Mouse (Mus musculus) liver, embryonic 15.5 days (tissue): ENCODE data around the gene Hnrnpm. TPM values are rescaled to one million over a fixed set of nuclear protein-coding genes. Genes with fewer than 3 reads are reported as not detected.
"Not testable (repeated sequence)": the region's sequence is repeated elsewhere in the genome, so short reads cannot be mapped to it uniquely, and the experiment has no call there.

Experiments
- ATAC-seq: fragments of 200-750 bp; cut with Nextera tagmentation; 2 replicates; pipeline ENCODE4 v1.8.0; 2017; ENCODE audit warnings: moderate number of reproducible peaks, mild to moderate bottlenecking, moderate library complexity; ENCODE audit not compliant: insufficient read depth
- H3K27ac ChIP-seq: fragments of 300-500 bp; sonication (generic); replicated peaks from 2 replicates; pipeline ENCODE4 v1.5.1; 2015; ENCODE audit warnings: mild to moderate bottlenecking, inconsistent platforms
- H3K27me3 ChIP-seq: fragments of 300-500 bp; sonication (generic); 2 replicates; pipeline ENCODE4 v1.6.1; 2015; ENCODE audit warnings: mild to moderate bottlenecking, inconsistent platforms
- H3K36me3 ChIP-seq: fragments of 300-500 bp; sonication (generic); replicated peaks from 2 replicates; pipeline ENCODE4 v1.6.1; 2015; ENCODE audit warnings: moderate library complexity, mild to moderate bottlenecking, inconsistent platforms
- H3K4me1 ChIP-seq: fragments of 300-500 bp; sonication (generic); replicated peaks from 2 replicates; pipeline ENCODE4 v1.6.1; 2015; ENCODE audit warnings: inconsistent platforms
- H3K4me2 ChIP-seq: fragments of 300-500 bp; sonication (generic); 2 replicates; pipeline ENCODE4 v1.6.1; 2015; ENCODE audit warnings: moderate library complexity, mild to moderate bottlenecking, inconsistent platforms
- H3K4me3 ChIP-seq: fragments of 300-500 bp; sonication (generic); replicated peaks from 2 replicates; pipeline ENCODE4 v1.5.1; 2015; ENCODE audit warnings: mild to moderate bottlenecking, inconsistent platforms
- H3K9ac ChIP-seq: fragments of 300-500 bp; sonication (generic); 2 replicates; pipeline ENCODE4 v1.6.1; 2015; ENCODE audit warnings: moderate library complexity, mild to moderate bottlenecking, inconsistent platforms
- H3K9me3 ChIP-seq: fragments of 300-500 bp; sonication (generic); replicated peaks from 2 replicates; pipeline ENCODE4 v1.6.1; 2016; ENCODE audit warnings: inconsistent platforms
- WGBS: fragments of 180-500 bp; shearing (Covaris S2); methylation state at CpG from one replicate; pipeline ENCODE4 v1.1.7; 2015; ENCODE audit warnings: mixed read lengths; ENCODE audit not compliant: insufficient replicate concordance; 5-methylcytosine and 5-hydroxymethylcytosine counted together
- polyA plus RNA-seq: library from polyadenylated mRNA; unstranded; fragments of >200 nt; fragmentation: Nextera tagmentation; extraction: Ambion mirVana; gene quantifications from 2 replicates; pipeline ENCODE4 v1.2.1, GENCODE M21; 2015

Gene Hnrnpm
- polyA plus RNA-seq, 1 experiment from 2014 or later, result 122 TPM

DNA sequence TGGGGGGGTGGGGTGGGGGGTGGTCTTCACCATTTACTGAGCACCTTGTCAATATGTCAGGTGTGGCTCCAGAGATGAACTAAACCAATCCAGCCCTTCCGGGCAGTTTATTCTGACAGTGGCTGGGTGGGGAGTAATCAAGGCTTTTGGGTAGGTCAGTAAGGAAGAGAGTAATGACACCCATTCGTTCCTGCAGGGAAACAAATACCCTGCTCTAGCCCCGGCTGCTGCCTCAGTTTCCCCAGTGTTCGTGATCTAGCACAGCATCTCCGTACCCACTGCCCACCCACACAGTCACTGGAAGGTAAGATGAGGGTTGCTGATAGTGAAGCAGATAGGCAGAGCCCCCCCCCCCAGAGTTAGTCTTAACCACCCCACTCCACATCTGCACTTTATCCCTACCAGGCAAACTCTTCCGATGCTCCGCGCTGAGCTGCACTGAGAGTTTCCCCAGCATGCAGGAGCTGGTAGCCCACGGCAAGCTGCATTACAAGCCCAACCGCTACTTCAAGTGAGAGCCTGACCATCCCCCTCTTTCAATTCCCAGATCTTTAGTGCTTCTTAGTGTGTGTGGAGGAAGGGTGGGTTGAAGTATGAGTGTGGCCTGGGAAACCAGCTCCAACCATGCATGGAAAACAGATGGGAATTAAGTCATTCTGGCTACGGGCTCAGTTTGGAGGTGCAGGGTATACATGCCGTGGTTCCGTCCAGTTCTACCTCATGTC is 56.3 kb downstream of the Hnrnpm start:
- 87% methylated on average over 13 of the region's 13 CpGs for WGBS

DNA sequence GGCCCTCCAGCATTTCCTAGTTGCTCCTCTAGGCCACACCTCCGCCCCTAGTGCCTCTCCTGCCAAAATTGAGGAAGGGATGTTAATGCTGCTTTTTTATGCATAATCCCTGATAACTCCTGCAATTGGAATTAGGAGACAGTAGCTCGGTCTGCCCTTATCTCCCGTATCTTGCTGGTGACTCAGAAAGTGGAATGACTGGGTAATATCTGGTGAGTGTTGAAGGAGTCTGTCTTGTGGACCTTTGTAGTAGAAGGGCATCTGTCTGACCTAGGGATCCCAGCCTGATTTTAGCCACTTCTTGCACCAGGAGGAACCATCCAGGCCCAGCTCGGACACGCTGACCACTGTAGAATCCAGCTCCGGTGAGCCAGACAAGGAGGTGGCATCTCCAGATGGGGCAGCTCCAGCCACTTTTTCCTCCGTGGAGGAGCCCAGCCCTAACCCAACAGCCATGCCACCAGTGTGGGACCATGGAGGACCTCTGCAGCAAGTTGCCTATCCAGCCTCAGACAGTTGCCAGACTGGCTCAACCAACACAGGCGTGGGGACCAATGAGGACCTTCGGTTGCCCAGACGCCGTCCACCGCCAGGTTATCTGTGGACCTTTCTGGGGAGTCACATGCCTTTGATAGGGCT is 57.1 kb downstream of the Hnrnpm start:
- peak; percentile 59 for ATAC-seq
- Histone ChIP-seq H3K27me3 (no peaks in the 10 kb centered on the region), H3K27ac (peak overlapping the region; percentile 98), H3K4me1 (peaks cover 30% of the 10 kb centered on the region), H3K9ac (peak overlapping the region; percentile 78), H3K4me3 (peak overlapping the region; percentile 80), H3K9me3 (no peaks in the 10 kb centered on the region), H3K36me3 (peaks cover 28% of the 10 kb centered on the region), H3K4me2 (peak overlapping the region; percentile 93)
- WGBS, result 54% methylated on average over 12 of the region's 12 CpGs

More for the DNA sequence above, 56.3 kb downstream of the Hnrnpm start:
- Histone ChIP-seq H3K4me3 (peak overlapping the region; percentile 80), H3K27me3 (no peaks in the 10 kb centered on the region), H3K9ac (peak overlapping the region; percentile 78), H3K27ac (peak overlapping the region; percentile 98; the same call in 1 of the 2 replicates), H3K9me3 (no peaks in the 10 kb centered on the region), H3K36me3 (peaks cover 28% of the 10 kb centered on the region), H3K4me2 (peak overlapping the region; percentile 93), H3K4me1 (peaks cover 30% of the 10 kb centered on the region)
- ATAC-seq, result no peak

DNA sequence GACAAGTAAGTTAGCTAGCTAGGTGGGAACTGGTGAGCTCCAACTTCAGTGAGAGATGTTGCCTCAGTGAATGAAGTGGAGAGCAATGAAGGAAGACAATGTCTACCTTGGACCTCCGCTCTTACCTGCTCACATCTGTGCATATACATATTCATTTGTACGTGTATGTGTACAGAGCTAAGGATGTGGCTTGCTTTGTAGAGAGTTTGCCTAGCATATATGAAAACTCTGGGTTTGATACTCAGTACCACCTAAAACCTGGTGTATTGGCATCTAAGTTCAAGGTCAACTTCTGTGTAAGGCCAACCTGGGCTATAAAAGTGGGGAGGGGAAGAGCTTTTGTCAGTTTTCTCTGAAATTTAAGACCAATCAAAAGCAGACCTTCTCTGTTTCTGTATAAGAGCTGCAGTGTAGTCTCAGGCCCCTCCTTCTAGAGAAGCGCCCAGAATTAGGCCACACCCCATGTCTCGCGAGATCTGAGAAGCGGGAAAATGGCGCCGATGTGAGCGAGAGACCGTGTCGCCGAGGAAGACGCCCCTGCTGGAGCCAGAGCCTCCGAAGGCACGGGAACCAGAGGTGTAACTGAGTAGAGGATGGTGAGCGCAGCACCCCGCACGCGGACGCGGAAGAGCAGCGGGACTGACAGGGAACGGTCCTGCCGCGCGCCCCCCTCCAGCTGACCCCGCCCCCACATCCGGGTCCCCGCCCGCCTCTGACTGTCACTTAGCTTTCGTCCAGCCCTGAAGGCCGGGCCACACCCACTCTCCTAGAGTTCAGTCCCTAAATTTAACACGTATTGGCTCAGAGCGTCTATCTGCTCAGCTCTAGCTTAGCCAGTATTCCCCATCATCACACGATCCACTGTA is 57.8 kb downstream of the Hnrnpm start, which contains the start of gene Zfp414:
Gene Zfp414 (plus strand): TSS at position 470 of the 866 bp plus-strand sequence.
- Histone ChIP-seq H3K4me1 (peaks cover 30% of the 10 kb centered on the region), H3K4me2 (peak within 1 kb of the TSS; percentile 93), H3K4me3 (peak within 1 kb of the TSS; percentile 80), H3K36me3 (peaks cover 28% of the 10 kb centered on the region), H3K27me3 (no peaks in the 10 kb centered on the region), H3K27ac (peak within 1 kb of the TSS; percentile 98), H3K9me3 (no peaks in the 10 kb centered on the region), H3K9ac (peak within 1 kb of the TSS; percentile 78)
- WGBS, result 2% methylated on average over 35 of the region's 35 CpGs
- ATAC-seq, result peak; percentile 98

DNA sequence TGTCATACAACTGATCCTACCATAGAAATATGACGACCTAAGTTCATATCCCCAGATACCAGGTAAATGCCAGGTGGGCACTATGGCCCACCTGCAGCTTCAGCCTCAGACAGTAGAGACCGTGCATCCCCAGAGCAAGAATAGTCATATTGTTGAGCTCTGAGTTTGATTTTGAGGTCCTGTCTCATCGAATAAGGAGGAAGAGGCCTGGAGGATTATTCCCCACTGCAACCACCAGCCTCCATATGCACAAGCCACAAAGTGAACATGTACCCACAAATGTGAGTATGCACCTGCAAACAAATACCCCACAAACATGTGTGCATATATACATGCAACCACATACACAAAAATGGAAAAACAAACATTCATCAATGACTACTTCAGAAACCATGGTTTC is 59.4 kb downstream of the Hnrnpm start:
- ATAC-seq, result no peak
- no peak overlapping the region for H3K4me3 ChIP-seq
- WGBS, result 74% methylated on average over 3 of the region's 3 CpGs

DNA sequence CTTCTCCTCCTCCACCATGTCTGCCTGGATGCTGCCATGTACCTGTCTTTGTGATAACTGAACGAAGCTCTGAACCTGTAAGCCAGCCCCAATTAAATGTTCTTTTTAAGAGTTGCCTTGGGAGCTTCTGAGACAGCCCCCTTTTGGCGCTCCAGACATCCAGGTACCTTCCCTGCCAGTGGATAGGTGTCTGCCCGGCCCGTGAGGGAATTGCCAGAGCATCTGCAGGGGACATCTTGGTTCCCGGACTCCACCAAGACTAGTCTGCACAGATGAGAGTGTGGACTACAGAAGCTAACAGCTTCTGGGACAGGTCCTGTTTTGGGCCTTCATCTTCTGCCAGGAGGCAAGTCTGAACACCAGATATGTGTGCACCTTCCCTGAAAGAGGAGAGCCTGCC is 72.9 kb downstream of the Hnrnpm start:
- not testable (repeated sequence) for H3K4me3 ChIP-seq, H3K4me2 ChIP-seq, H3K9me3 ChIP-seq, H3K9ac ChIP-seq, ATAC-seq, H3K27ac ChIP-seq, H3K4me1 ChIP-seq, H3K27me3 ChIP-seq, H3K36me3 ChIP-seq
- 59% methylated on average over 5 of the region's 5 CpGs for WGBS

More for the DNA sequence above, 59.4 kb downstream of the Hnrnpm start:
- no peaks in the 10 kb centered on the region for H3K27me3 ChIP-seq
- H3K4me1 ChIP-seq, result peaks cover 30% of the 10 kb centered on the region
- H3K9ac ChIP-seq, result no peak overlapping the region
- peaks cover 20% of the 10 kb centered on the region for H3K36me3 ChIP-seq
- no peak overlapping the region for H3K4me2 ChIP-seq
- no peak overlapping the region for H3K27ac ChIP-seq
- no peaks in the 10 kb centered on the region for H3K9me3 ChIP-seq

DNA sequence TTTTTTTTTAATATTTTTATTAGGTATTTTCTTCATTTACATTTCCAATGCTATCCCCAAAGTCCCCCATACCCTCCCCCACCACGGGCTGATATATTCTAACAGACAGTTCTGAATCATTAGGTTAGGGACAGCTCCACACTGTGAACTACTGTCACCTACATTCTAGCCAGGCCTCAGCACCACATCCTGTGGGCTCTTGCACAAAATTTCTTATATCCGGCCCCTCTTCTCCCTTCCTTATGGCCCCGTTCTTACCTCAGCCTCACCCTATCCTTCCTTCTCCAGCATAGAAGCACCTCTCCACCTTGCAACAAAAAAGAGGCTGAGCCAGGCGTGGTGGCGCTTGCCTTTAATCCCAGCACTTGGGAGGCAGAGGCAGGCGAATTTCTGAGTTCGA is 76.1 kb downstream of the Hnrnpm start:
- H3K4me1 ChIP-seq, result peaks cover 8% of the 10 kb centered on the region
- no peak overlapping the region for H3K9ac ChIP-seq
- no peak overlapping the region for H3K4me3 ChIP-seq
- H3K27ac ChIP-seq, result no peak overlapping the region
- H3K4me2 ChIP-seq, result no peak overlapping the region
- H3K36me3 ChIP-seq, result no peaks in the 10 kb centered on the region
- no peak for ATAC-seq
- H3K27me3 ChIP-seq, result no peaks in the 10 kb centered on the region
- no peaks in the 10 kb centered on the region for H3K9me3 ChIP-seq
- WGBS, result 55% methylated on average over 7 of the region's 7 CpGs

DNA sequence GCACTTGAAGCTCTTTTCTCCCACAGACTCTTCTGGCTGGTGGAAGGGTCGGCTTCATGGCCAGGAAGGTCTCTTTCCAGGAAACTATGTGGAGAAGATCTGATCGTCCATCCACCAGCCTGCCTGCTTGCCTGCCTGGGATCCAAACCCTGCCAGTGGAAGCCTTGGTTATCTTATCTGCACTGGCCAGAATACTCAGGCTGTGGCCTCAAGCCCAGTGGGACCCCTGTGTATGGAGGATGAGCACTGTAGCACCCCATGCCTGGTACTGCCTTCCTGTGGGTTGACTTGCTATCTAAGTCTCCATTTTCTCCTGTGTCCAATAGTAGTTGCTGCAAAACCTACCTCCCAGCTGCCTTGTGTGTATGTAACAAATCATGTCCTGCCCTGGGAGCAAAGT is 79.4 kb downstream of the Hnrnpm start:
- Histone ChIP-seq H3K27ac (no peak overlapping the region), H3K9me3 (no peaks in the 10 kb centered on the region), H3K4me1 (peaks cover 8% of the 10 kb centered on the region), H3K4me2 (no peak overlapping the region), H3K36me3 (no peaks in the 10 kb centered on the region), H3K9ac (no peak overlapping the region), H3K27me3 (no peaks in the 10 kb centered on the region), H3K4me3 (no peak overlapping the region)
- 21% methylated on average over 2 of the region's 2 CpGs for WGBS
- peak; percentile 58; the same call in 1 of the 2 replicates for ATAC-seq

DNA sequence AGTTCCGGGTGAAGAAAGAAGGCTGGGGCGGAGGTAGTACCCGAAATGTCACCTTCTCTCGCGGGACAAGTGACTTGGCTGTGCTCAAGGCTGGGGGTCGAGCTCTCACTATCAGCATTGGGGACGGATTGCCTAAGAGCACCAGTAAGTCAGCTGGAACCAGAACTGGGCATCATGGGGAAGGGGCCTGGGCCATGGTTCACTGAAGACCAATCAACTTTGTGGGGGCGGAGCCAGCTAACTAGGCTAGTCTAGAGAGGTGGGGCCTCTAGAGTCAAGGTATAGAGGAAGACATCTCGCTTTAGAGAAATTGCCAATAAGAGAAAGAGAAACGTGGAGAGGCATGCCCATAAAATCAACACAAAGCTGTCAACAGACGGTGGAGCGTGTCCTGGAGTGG is 84.7 kb downstream of the Hnrnpm start:
- Histone ChIP-seq H3K36me3 (0 out of 2 replicates have a peak, but pooled peaks cover 3% of the 10 kb centered on the region), H3K4me2 (no peak overlapping the region), H3K4me1 (no peaks in the 10 kb centered on the region), H3K27ac (no peak overlapping the region), H3K9me3 (0 out of 2 replicates have a peak, but pooled peaks cover 3% of the 10 kb centered on the region), H3K9ac (no peak overlapping the region), H3K4me3 (no peak overlapping the region), H3K27me3 (no peaks in the 10 kb centered on the region)
- no peak for ATAC-seq
- WGBS, result 72% methylated on average over 12 of the region's 12 CpGs

DNA sequence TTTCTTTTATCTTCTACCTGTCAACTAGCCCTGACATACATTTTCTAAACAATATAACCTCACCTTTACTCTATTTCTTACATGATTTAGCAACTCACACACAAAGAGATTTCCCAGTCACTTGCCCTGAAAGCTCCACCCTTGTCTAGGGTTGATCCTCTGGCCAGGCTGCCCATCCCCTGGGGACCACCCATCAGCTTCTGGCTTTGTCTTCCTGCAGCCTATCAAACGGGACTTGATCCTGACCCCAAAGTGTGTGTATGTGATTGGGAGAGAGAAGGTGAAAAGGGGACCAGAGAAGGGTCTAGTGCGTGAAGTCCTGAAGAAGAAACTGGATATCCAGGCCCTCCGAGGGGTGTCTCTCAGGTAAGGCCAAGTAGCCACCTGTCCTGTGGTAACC is 85.8 kb downstream of the Hnrnpm start:
- no peak for ATAC-seq
- Histone ChIP-seq H3K4me1 (no peaks in the 10 kb centered on the region), H3K9ac (no peak overlapping the region), H3K4me3 (no peak overlapping the region), H3K36me3 (0 out of 2 replicates have a peak, but pooled peaks cover 8% of the 10 kb centered on the region), H3K9me3 (0 out of 2 replicates have a peak, but pooled peaks cover 3% of the 10 kb centered on the region), H3K27ac (no peak overlapping the region), H3K4me2 (no peak overlapping the region), H3K27me3 (no peaks in the 10 kb centered on the region)
- 57% methylated on average over 3 of the region's 3 CpGs for WGBS

DNA sequence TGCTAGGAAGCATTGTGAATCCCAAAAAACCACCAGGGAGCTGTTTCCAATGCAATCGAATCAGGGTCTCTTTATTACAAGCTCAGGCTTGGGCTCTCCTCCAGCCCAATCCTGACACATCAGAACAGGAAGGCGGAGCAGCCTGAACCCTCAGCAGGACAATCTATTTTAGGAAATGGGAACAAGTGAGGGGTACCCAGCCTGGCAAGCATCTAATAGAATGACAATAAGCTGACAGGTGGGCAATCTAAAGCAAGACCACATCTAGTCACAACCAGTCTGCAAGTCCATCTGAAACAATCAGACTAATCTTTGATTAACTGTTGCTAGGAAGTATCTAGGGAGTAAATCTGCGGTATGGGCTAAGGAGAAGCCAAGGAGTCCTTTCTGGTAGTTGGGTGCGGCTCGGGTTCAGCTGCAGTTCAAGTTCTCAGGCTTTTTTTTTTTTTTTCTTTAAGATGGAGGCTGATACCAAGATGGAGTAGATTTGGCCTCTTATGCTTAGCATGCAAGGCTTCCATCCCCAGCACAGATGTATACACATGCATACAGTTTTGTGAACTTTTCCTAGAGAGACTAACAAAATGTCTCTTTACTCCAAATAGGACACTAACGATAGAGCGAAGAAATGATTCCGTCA is 86.7 kb downstream of the Hnrnpm start:
- Histone ChIP-seq H3K4me2 (no peak overlapping the region), H3K9ac (no peak overlapping the region), H3K27ac (no peak overlapping the region), H3K4me1 (no peaks in the 10 kb centered on the region), H3K4me3 (no peak overlapping the region), H3K27me3 (no peaks in the 10 kb centered on the region), H3K36me3 (0 out of 2 replicates have a peak, but pooled peaks cover 8% of the 10 kb centered on the region), H3K9me3 (0 out of 2 replicates have a peak, but pooled peaks cover 3% of the 10 kb centered on the region)
- no peak for ATAC-seq
- 76% methylated on average over 8 of the region's 8 CpGs for WGBS
